8 mouse cellular contexts compared by ENCODE assay signal in the genomic region with DNA sequence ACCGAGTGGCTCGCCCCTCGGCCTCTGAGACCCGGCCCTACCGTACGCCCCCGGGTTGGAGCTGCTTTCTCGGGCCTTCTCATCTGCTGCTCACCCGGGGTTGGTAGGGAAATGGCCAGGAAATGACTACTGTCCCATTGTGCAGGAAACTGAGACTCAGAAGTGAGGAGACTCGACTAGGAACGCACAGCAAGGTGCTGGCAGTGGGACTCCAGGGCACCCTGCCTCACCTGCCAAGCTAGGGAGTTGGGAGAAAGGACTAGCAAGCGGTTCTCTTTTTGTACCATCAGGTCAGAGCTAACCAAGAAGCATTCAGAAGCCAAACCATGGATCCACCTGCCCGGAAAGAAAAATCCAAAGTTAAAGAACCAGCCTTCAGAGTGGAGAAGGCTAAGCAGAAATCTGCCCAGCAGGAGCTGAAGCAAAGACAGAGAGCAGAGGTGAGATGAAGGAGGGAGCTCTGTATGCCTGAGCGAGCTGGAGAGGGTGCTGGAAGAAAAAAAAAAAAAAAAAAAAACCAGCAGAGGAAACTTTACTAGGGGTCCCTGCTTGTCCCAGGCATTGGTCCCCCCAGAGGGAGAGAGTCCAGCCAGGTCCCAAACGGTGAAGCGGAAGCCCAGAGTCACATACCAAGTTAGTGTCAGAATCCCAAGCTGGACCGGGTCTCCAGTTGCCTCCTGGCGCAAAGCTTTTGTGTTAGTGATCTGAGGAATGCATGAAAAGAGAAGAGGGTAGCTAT. TPM values are rescaled to one million over a fixed set of nuclear protein-coding genes. Genes with fewer than 3 reads are reported as not detected.
DNase-seq lines count a peak whose midpoint lies in the region; ATAC-seq and TF ChIP-seq lines count a peak whose summit lies in the region.

No protein-coding gene starts in this region.

- no peaks in the 10 kb centered on the region; the same call in 1 of the 2 replicates for H3K4me1 ChIP-seq in cerebellum, adult 2 months (ENCODE audit: control insufficient read depth, insufficient read depth, low read length)
- H3K4me1 ChIP-seq in thymus, adult 2 months (replicated peaks; ENCODE audit: control insufficient read depth, insufficient read depth, low read length), result peaks cover 9% of the 10 kb centered on the region
- H3K4me1 ChIP-seq in kidney, postnatal 0 days (replicated peaks; ENCODE audit: insufficient read depth, low read length), result peaks cover 6% of the 10 kb centered on the region

- peak overlapping the region; percentile 82 for H3K4me3 ChIP-seq in cerebellum, adult 2 months (replicated peaks; ENCODE audit: insufficient read depth, low read depth, low read length)
- peak overlapping the region; percentile 78 for H3K4me3 ChIP-seq in thymus, adult 2 months (ENCODE audit: control insufficient read depth, insufficient read depth, low read length)
- peak overlapping the region; percentile 57 for H3K4me3 ChIP-seq in kidney, postnatal 0 days (replicated peaks; ENCODE audit: low read depth, low read length)
- peak overlapping the region; percentile 51 for H3K4me3 ChIP-seq in myocyte

- no peaks in the 10 kb centered on the region for H3K27me3 ChIP-seq in cerebellum, adult 2 months (ENCODE audit: control insufficient read depth, insufficient read depth, low read length)
- no peaks in the 10 kb centered on the region for H3K27me3 ChIP-seq in thymus, adult 2 months (ENCODE audit: control insufficient read depth, insufficient read depth, low read length)
- H3K27me3 ChIP-seq in kidney, postnatal 0 days (ENCODE audit: insufficient read depth, low read length), result no peaks in the 10 kb centered on the region
- no peaks in the 10 kb centered on the region for H3K27me3 ChIP-seq in myocyte (ENCODE audit: control insufficient read depth, insufficient read depth, insufficient read length)

- peak overlapping the region; percentile 6 for H3ac ChIP-seq in myocyte (ENCODE audit: control insufficient read depth, insufficient read length)

- intact Hi-C loops in left cerebral cortex, postnatal 10 days (cut with DNase I), result no loop called here

- TF ChIP-seq CTCF in cerebellum, adult 2 months (IDR thresholded peaks at IDR 0.05; ENCODE audit: borderline replicate concordance, insufficient read depth, low read depth, low read length), result no peak
- no peak for TF ChIP-seq CTCF in thymus, adult 2 months (IDR thresholded peaks at IDR 0.05; ENCODE audit: borderline replicate concordance, control insufficient read depth, extremely low read depth, insufficient read depth, low read length, poor library complexity)
- TF ChIP-seq CTCF in kidney, postnatal 0 days (IDR thresholded peaks at IDR 0.05; ENCODE audit: low read depth), result no peak

- no peak overlapping the region for H3K27ac ChIP-seq in cerebellum, adult 2 months (ENCODE audit: insufficient read depth, low read length)
- H3K27ac ChIP-seq in thymus, adult 2 months (ENCODE audit: control insufficient read depth, insufficient read depth, low read length), result no peak overlapping the region
- H3K27ac ChIP-seq in kidney, postnatal 0 days, result peak overlapping the region; percentile 50

- peaks cover 11% of the 10 kb centered on the region for H3K79me2 ChIP-seq in myocyte (ENCODE audit: control insufficient read depth, insufficient read depth)

- peak in 1 of 2 experiments; percentile 31 for DNase-seq in cerebellum, adult 2 months
- DNase-seq in cerebellum, adult 11 months, result no peak
- peak; percentile 44 for DNase-seq in thymus, adult 2 months
- DNase-seq in thymus, postnatal 36 days, result no peak
- peak; percentile 9 for DNase-seq in kidney, postnatal 0 days (ENCODE audit: low spot score)
- DNase-seq in layer of hippocampus, postnatal 25 days (ENCODE audit: extremely low spot score in 1 of 2, low spot score in 1 of 2), result no peak
- no peak for DNase-seq in left cerebral cortex, postnatal 10 days (ENCODE audit: extremely low spot score in 1 of 2, low spot score in 2 of 2)

- peaks cover under 1% of the 10 kb centered on the region; the same call in 1 of the 2 replicates for H3K36me3 ChIP-seq in thymus, adult 2 months (ENCODE audit: control insufficient read depth, insufficient read depth, low read length)
- H3K36me3 ChIP-seq in kidney, postnatal 0 days (ENCODE audit: insufficient read depth, low read length), result 0 out of 2 replicates have a peak, but pooled peaks cover 8% of the 10 kb centered on the region
- H3K36me3 ChIP-seq in myocyte (ENCODE audit: control insufficient read depth, insufficient read depth), result peaks cover 1% of the 10 kb centered on the region

- ATAC-seq in kidney, postnatal 0 days (replicated peaks; ENCODE audit: low FRiP score, low read depth), result no peak

- 10% methylated on average over 18 of the region's 18 CpGs for WGBS in cerebellum, adult 2 months
- WGBS in thymus, adult 2 months, result 23% methylated on average over 18 of the region's 18 CpGs
- WGBS in kidney, postnatal 0 days, result 13% methylated on average over 18 of the region's 18 CpGs

- TF ChIP-seq POLR2A in cerebellum, adult 2 months (IDR thresholded peaks at IDR 0.05; ENCODE audit: borderline replicate concordance, insufficient read depth, low read length), result no peak
- TF ChIP-seq POLR2A in thymus, adult 2 months (IDR thresholded peaks at IDR 0.05; ENCODE audit: control insufficient read depth, extremely low read depth, insufficient read depth, low read length, poor library complexity), result no peak
- no peak for TF ChIP-seq POLR2A in myocyte (IDR thresholded peaks at IDR 0.05; ENCODE audit: insufficient read length, low read depth)

- H3K9ac ChIP-seq in kidney, postnatal 0 days (ENCODE audit: low read depth, low read length), result peak overlapping the region; percentile 69

- no peaks in the 10 kb centered on the region for H3K9me3 ChIP-seq in kidney, postnatal 0 days (replicated peaks; ENCODE audit: low read length)

- peak overlapping the region; percentile 68 for H3K4me2 ChIP-seq in kidney, postnatal 0 days (ENCODE audit: low read length)
- H3K4me2 ChIP-seq in myocyte (ENCODE audit: low read depth), result peak overlapping the region; percentile 91

TF ChIP-seq in myocyte, 11 proteins besides CTCF, POLR2A, EP300 and RAD21:
- TF ChIP-seq POLR2AphosphoS2 (IDR thresholded peaks at IDR 0.05; ENCODE audit: insufficient read length, low read depth), result no peak
- no peak for TF ChIP-seq MYOD1 (IDR thresholded peaks at IDR 0.05; ENCODE audit: control insufficient read depth in 1 of 3, insufficient read length in 2 of 3, low read depth in 2 of 3)
- no peak for TF ChIP-seq TCF12 (IDR thresholded peaks at IDR 0.05; ENCODE audit: insufficient read depth, poor library complexity, severe bottlenecking)
- no peak for TF ChIP-seq USF1 (IDR thresholded peaks at IDR 0.05; ENCODE audit: low read depth)
- no peak for TF ChIP-seq MYOG (IDR thresholded peaks at IDR 0.05; ENCODE audit: control insufficient read depth in 1 of 3, insufficient read depth in 1 of 3, insufficient read length in 2 of 3, low read depth in 2 of 3)
- TF ChIP-seq SRF (IDR thresholded peaks at IDR 0.05; ENCODE audit: control insufficient read depth, insufficient read length, low read depth), result no peak
- no peak for TF ChIP-seq REST (IDR thresholded peaks at IDR 0.05; ENCODE audit: insufficient read depth, insufficient read length)
- no peak for TF ChIP-seq CEBPB (IDR thresholded peaks at IDR 0.05; ENCODE audit: insufficient read depth, poor library complexity, severe bottlenecking)
- no peak for TF ChIP-seq MAX (IDR thresholded peaks at IDR 0.05; ENCODE audit: low read depth)
- no peak for TF ChIP-seq TCF3 (IDR thresholded peaks at IDR 0.05; ENCODE audit: insufficient read length, low read depth)
- TF ChIP-seq E2F4 (IDR thresholded peaks at IDR 0.05; ENCODE audit: insufficient read depth), result no peak

RNA-seq across cellular contexts. Expression of gene Svbp, which starts 0.6 kb away (rescaled TPM):
- polyA plus RNA-seq in cerebellum, adult 2 months (2012; rRNA removed), result 25.7 and 26.4 TPM in 2 replicates
- 41.9 and 59.8 TPM in 2 replicates for polyA plus RNA-seq in thymus, adult 2 months (2012; rRNA removed)
- polyA plus RNA-seq in kidney, postnatal 0 days (2015; fragmentation: Nextera tagmentation; extraction: Ambion mirVana), result 138 and 150 TPM in 2 replicates
- polyA plus RNA-seq in myocyte (2012; fragmentation: generic; extraction: Trizol), result 241 TPM
- total RNA-seq in layer of hippocampus, postnatal 25 days (2021), result 10 to 100 TPM; 17.3 to 20.1 TPM
- total RNA-seq in left cerebral cortex, postnatal 10 days (2021), result 10 to 100 TPM; 27.9 to 29.7 TPM

RNA-seq across cellular contexts. Expression of gene Ermap, which starts 5.9 kb away (rescaled TPM):
- polyA plus RNA-seq in cerebellum, adult 2 months (2012; rRNA removed), result 0.22 and 0.28 TPM in 2 replicates
- 0.61 and 0.96 TPM in 2 replicates for polyA plus RNA-seq in thymus, adult 2 months (2012; rRNA removed)
- 0.29 and 0.31 TPM in 2 replicates for polyA plus RNA-seq in kidney, postnatal 0 days (2015; fragmentation: Nextera tagmentation; extraction: Ambion mirVana)
- 0.13 TPM for polyA plus RNA-seq in myocyte (2012; fragmentation: generic; extraction: Trizol)
- under 1 TPM; 0.31 to 0.47 TPM for total RNA-seq in layer of hippocampus, postnatal 25 days (2021)
- under 1 TPM; 0.45 to 0.51 TPM for total RNA-seq in left cerebral cortex, postnatal 10 days (2021)

RNA-seq across cellular contexts. Expression of gene Zfp691, which starts 21.8 kb away (rescaled TPM):
- 6.4 and 10.0 TPM in 2 replicates for polyA plus RNA-seq in cerebellum, adult 2 months (2012; rRNA removed)
- 12.9 and 19.1 TPM in 2 replicates for polyA plus RNA-seq in thymus, adult 2 months (2012; rRNA removed)
- polyA plus RNA-seq in kidney, postnatal 0 days (2015; fragmentation: Nextera tagmentation; extraction: Ambion mirVana), result 6.1 and 8.3 TPM in 2 replicates
- polyA plus RNA-seq in myocyte (2012; fragmentation: generic; extraction: Trizol), result 7.2 TPM
- 1 to 10 TPM; 6.0 to 8.3 TPM for total RNA-seq in layer of hippocampus, postnatal 25 days (2021)
- 1 to 10 TPM; 5.5 to 5.8 TPM for total RNA-seq in left cerebral cortex, postnatal 10 days (2021)

RNA-seq across cellular contexts. Expression of gene Tmem269, which starts 22.3 kb away (rescaled TPM):
- polyA plus RNA-seq in cerebellum, adult 2 months (2012; rRNA removed), result 0.82 and 0.92 TPM in 2 replicates
- not detected in 2 replicates for polyA plus RNA-seq in thymus, adult 2 months (2012; rRNA removed)
- polyA plus RNA-seq in kidney, postnatal 0 days (2015; fragmentation: Nextera tagmentation; extraction: Ambion mirVana), result 0.14 TPM in 1 of 2 replicates, not detected in the other
- polyA plus RNA-seq in myocyte (2012; fragmentation: generic; extraction: Trizol), result 0.07 TPM
- under 1 TPM in 1 of 2 experiments, not detected in 1; 0.34 TPM for total RNA-seq in layer of hippocampus, postnatal 25 days (2021)
- under 1 TPM; 0.28 to 0.30 TPM for total RNA-seq in left cerebral cortex, postnatal 10 days (2021)

RNA-seq across cellular contexts. Expression of gene AU022252, which starts 36.8 kb away (rescaled TPM):
- 10.7 and 11.9 TPM in 2 replicates for polyA plus RNA-seq in cerebellum, adult 2 months (2012; rRNA removed)
- 9.6 and 9.8 TPM in 2 replicates for polyA plus RNA-seq in thymus, adult 2 months (2012; rRNA removed)
- 28.1 and 31.1 TPM in 2 replicates for polyA plus RNA-seq in kidney, postnatal 0 days (2015; fragmentation: Nextera tagmentation; extraction: Ambion mirVana)
- 14.5 TPM for polyA plus RNA-seq in myocyte (2012; fragmentation: generic; extraction: Trizol)
- total RNA-seq in layer of hippocampus, postnatal 25 days (2021), result 10 to 100 TPM; 32.4 to 36.7 TPM
- 10 to 100 TPM; 32.3 to 35.4 TPM for total RNA-seq in left cerebral cortex, postnatal 10 days (2021)

Comparison
In these comparisons a context has a peak if more than half of its experiments do, and no peak if none do; other contexts are left out.
1. DNase-seq: peak in thymus, adult 2 months (single experiment) and kidney, postnatal 0 days (single experiment); none in cerebellum, adult 11 months (single experiment), thymus, postnatal 36 days (0 of 2), layer of hippocampus, postnatal 25 days (0 of 2) and left cerebral cortex, postnatal 10 days (0 of 2).
2. Peak in every context shown above with its lines, with median percentiles within 50 percentile points of each other: H3K4me3 ChIP-seq.